Mouse (Mus musculus) heart, postnatal 0 days (tissue): ENCODE measurements at regions not wholly inside any gene's neighbourhood (a gene's known extent, or its start where the extent isn't known, plus 50 kb on each side); places are given as distances from the start of the nearest gene placed in this dataset.

Experiments used
- ATAC-seq: fragments of 200-750 bp; cut with Nextera tagmentation; 2 replicates; pipeline ENCODE4 v1.8.0; 2017; ENCODE audit warnings: low read depth, moderate number of reproducible peaks, moderate library complexity; ENCODE audit not compliant: insufficient read depth
- DNase-seq: peaks from one replicate; pipeline ENCODE4 v3.0.0-alpha.2; 2016; ENCODE audit warnings: low spot score
- H3K27ac ChIP-seq: fragments of 300-500 bp; sonication (generic); 2 replicates; pipeline ENCODE4 v1.5.1; 2014; ENCODE audit warnings: low read depth, mild to moderate bottlenecking
- H3K27me3 ChIP-seq: fragments of 300-500 bp; sonication (generic); 2 replicates; pipeline ENCODE4 v1.6.1; 2014; ENCODE audit warnings: low read length, mixed read lengths; ENCODE audit not compliant: control insufficient read depth, insufficient read depth
- H3K36me3 ChIP-seq: fragments of 300-500 bp; sonication (generic); replicated peaks from 2 replicates; pipeline ENCODE4 v1.6.1; 2014; ENCODE audit warnings: low read length, mixed read lengths; ENCODE audit not compliant: control insufficient read depth, insufficient read depth
- H3K4me1 ChIP-seq: fragments of 300-500 bp; sonication (generic); 2 replicates; pipeline ENCODE4 v1.6.1; 2014; ENCODE audit warnings: antibody characterized with exemption; ENCODE audit not compliant: control insufficient read depth, insufficient read depth
- H3K4me2 ChIP-seq: fragments of 300-500 bp; sonication (generic); 2 replicates; pipeline ENCODE4 v1.6.1; 2014; ENCODE audit warnings: low read depth, mild to moderate bottlenecking, low read length, moderate library complexity
- H3K4me3 ChIP-seq: fragments of 300-500 bp; sonication (generic); 2 replicates; pipeline ENCODE4 v1.5.1; 2014; ENCODE audit warnings: low read depth, low read length
- H3K9ac ChIP-seq: fragments of 300-500 bp; sonication (generic); replicated peaks from 2 replicates; pipeline ENCODE4 v1.6.1; 2014; ENCODE audit warnings: low read depth, low read length, mixed read lengths
- H3K9me3 ChIP-seq: fragments of 300-500 bp; sonication (generic); replicated peaks from 2 replicates; pipeline ENCODE4 v1.6.1; 2016; ENCODE audit warnings: low read length; ENCODE audit not compliant: control insufficient read depth
- CTCF ChIP-seq: IDR thresholded peaks from 2 replicates; pipeline ENCODE4 v1.5.1; 2016; ENCODE audit warnings: antibody characterized with exemption, control low read depth, low read depth
- EP300 ChIP-seq: IDR thresholded peaks from 2 replicates; pipeline ENCODE4 v1.6.1; 2016; ENCODE audit warnings: antibody characterized with exemption, low read depth
- WGBS: fragments of 180-500 bp; shearing (Covaris S2); extraction: QIAGEN DNeasy Blood & Tissue Kit; methylation state at CpG from one replicate; pipeline ENCODE4 v1.1.7; 2014; 5-methylcytosine and 5-hydroxymethylcytosine counted together

- TF ChIP-seq CTCF: no peak
- TF ChIP-seq EP300: no peak
- ATAC-seq (no peak), DNase-seq (no peak)
- no peaks in the 10 kb centered on the region for H3K27me3 ChIP-seq
- no peak overlapping the region for H3K27ac ChIP-seq
- H3K36me3 ChIP-seq: no peaks in the 10 kb centered on the region
- no peaks in the 10 kb centered on the region for H3K4me1 ChIP-seq
- no peak overlapping the region for H3K4me2 ChIP-seq
- H3K4me3 ChIP-seq: no peak overlapping the region
- H3K9me3 ChIP-seq: no peaks in the 10 kb centered on the region
- no peak overlapping the region for H3K9ac ChIP-seq
- WGBS: 6% methylated on average over 4 of the region's 4 CpGs
These were observed 934.9 kb upstream of the Gm5150 start for GRCm38 (mm10) chr3:16941146-16941545.

- DNase-seq: no peak
- no peaks in the 10 kb centered on the region for H3K36me3 ChIP-seq
- H3K4me1 ChIP-seq: no peaks in the 10 kb centered on the region
- H3K4me2 ChIP-seq: no peak overlapping the region
- H3K27me3 ChIP-seq: no peaks in the 10 kb centered on the region
- TF ChIP-seq EP300 (no peak), CTCF (no peak)
- H3K27ac ChIP-seq: no peak overlapping the region
- 86% methylated on average over 6 of the region's 6 CpGs for WGBS
- no peaks in the 10 kb centered on the region for H3K9me3 ChIP-seq
- H3K4me3 ChIP-seq: no peak overlapping the region
- no peak for ATAC-seq
- no peak overlapping the region for H3K9ac ChIP-seq
These were observed 933.3 kb upstream of the Gm5150 start for GRCm38 (mm10) chr3:16939533-16939932.

- no peak for TF ChIP-seq EP300
- no peak for TF ChIP-seq CTCF
- Histone ChIP-seq H3K9me3 (no peaks in the 10 kb centered on the region), H3K4me2 (no peak overlapping the region), H3K27ac (no peak overlapping the region), H3K4me3 (no peak overlapping the region), H3K9ac (no peak overlapping the region), H3K4me1 (no peaks in the 10 kb centered on the region), H3K27me3 (no peaks in the 10 kb centered on the region), H3K36me3 (no peaks in the 10 kb centered on the region)
- no peak for DNase-seq
- 89% methylated on average over 5 of the region's 5 CpGs for WGBS
- no peak for ATAC-seq
These were observed 932.9 kb upstream of the Gm5150 start for GRCm38 (mm10) chr3:16939127-16939526.

GRCm38 (mm10) chr3:16938491-16939001, 932.3 kb upstream of the Gm5150 start:
- Histone ChIP-seq H3K9me3 (no peaks in the 10 kb centered on the region), H3K27ac (no peak overlapping the region), H3K27me3 (no peaks in the 10 kb centered on the region), H3K4me3 (no peak overlapping the region), H3K4me1 (no peaks in the 10 kb centered on the region), H3K36me3 (no peaks in the 10 kb centered on the region), H3K9ac (no peak overlapping the region), H3K4me2 (no peak overlapping the region)
- ATAC-seq (no peak), DNase-seq (no peak)
- WGBS: 57% methylated on average over 11 of the region's 11 CpGs
- TF ChIP-seq EP300 (no peak), CTCF (no peak)

- Histone ChIP-seq H3K27ac (no peak overlapping the region), H3K9ac (no peak overlapping the region), H3K36me3 (no peaks in the 10 kb centered on the region), H3K4me1 (no peaks in the 10 kb centered on the region), H3K4me2 (no peak overlapping the region), H3K9me3 (no peaks in the 10 kb centered on the region), H3K4me3 (no peak overlapping the region), H3K27me3 (no peaks in the 10 kb centered on the region)
- DNase-seq (no peak), ATAC-seq (no peak)
- 38% methylated on average over 3 of the region's 3 CpGs for WGBS
- TF ChIP-seq EP300 (no peak), CTCF (no peak)
These were observed 924.1 kb upstream of the Gm5150 start for GRCm38 (mm10) chr3:16930299-16930698.

GRCm38 (mm10) chr3:16929846-16930245, 923.6 kb upstream of the Gm5150 start:
- Histone ChIP-seq H3K9ac (no peak overlapping the region), H3K9me3 (no peaks in the 10 kb centered on the region), H3K4me3 (no peak overlapping the region), H3K4me2 (no peak overlapping the region), H3K27me3 (no peaks in the 10 kb centered on the region), H3K4me1 (no peaks in the 10 kb centered on the region), H3K27ac (no peak overlapping the region), H3K36me3 (no peaks in the 10 kb centered on the region)
- TF ChIP-seq CTCF (no peak), EP300 (no peak)
- DNase-seq (no peak), ATAC-seq (no peak)
- WGBS: 40% methylated on average over 1 of the region's 1 CpGs
